In the genomic region with DNA sequence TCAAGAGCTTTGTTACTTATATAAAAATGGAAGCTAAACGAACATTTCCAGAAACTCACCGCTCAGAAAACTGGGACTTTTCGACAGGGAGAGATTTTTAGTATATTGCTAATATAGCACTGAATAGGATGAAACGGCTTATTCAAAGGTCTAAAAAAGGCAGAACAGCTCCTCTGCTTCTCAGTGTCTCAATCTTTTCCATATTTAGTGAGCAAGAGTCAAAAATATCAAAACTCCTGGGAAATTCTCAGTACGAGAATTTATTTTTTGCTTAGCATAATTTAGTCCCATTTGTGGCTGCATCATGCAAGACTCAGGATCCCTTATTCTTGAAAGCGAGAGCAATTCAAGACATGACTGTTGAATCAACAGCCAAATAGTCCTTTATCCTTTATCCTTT, we compare ENCODE assay signal across 19 mouse cellular contexts.
"Had no signal": no experiment of that assay in that cellular context is flagged by ENCODE, and none has a peak within 500 bp of the region (broad histone marks: within the 10 kb centered on the region; RNA-seq: fewer than 3 reads in every experiment).

No protein-coding gene starts in this region.

- H3K4me1 ChIP-seq: hindbrain, embryonic 13.5 days; hindbrain, embryonic 15.5 days; limb, embryonic 10.5 days; limb, embryonic 12.5 days; liver, embryonic 13.5 days; liver, embryonic 15.5 days had no signal

- H3K4me3 ChIP-seq: heart, embryonic 10.5 days; heart, embryonic 12.5 days; hindbrain, embryonic 13.5 days; hindbrain, embryonic 15.5 days; limb, embryonic 10.5 days; limb, embryonic 12.5 days; liver, embryonic 13.5 days; liver, embryonic 15.5 days had no signal

- H3K27ac ChIP-seq: heart, embryonic 10.5 days; hindbrain, embryonic 13.5 days; hindbrain, embryonic 15.5 days; hindbrain, postnatal 0 days; limb, embryonic 10.5 days; limb, embryonic 12.5 days; liver, embryonic 13.5 days; liver, embryonic 15.5 days had no signal

- DNase-seq: gastrocnemius, postnatal 10 days; gastrocnemius, postnatal 36 days; kidney, adult 11 months; kidney, adult 8-10 months; kidney, postnatal 10 days; kidney, postnatal 25 days; kidney, postnatal 4 days; layer of hippocampus, adult 9-11 months; liver; liver, embryonic 13.5 days; liver, postnatal 0 days had no signal
